Mouse (Mus musculus) lung, postnatal 10 days (tissue): Measurements from ENCODE around the gene Nr1h4.
A peak's percentile ranks its signal among the peaks of the same experiment; 100 is the strongest.

Experiments
- DNase-seq: peaks from one replicate; pipeline ENCODE4 v3.0.0; 2021

Nr1h4 gene

GRCm38 (mm10) chr10:89470596-89471353, 62.6 kb downstream of the Nr1h4 start:
- no peak for DNase-seq

- DNase-seq: no peak
Observed at GRCm38 (mm10) chr10:89464760-89465405, 68.5 kb downstream of the Nr1h4 start.

GRCm38 (mm10) chr10:89462890-89463289, 70.5 kb downstream of the Nr1h4 start:
- no peak for DNase-seq

GRCm38 (mm10) chr10:89461856-89462507, 71.4 kb downstream of the Nr1h4 start:
- peak; percentile 90 for DNase-seq

- no peak for DNase-seq
Observed at GRCm38 (mm10) chr10:89460972-89461371, 72.4 kb downstream of the Nr1h4 start.

GRCm38 (mm10) chr10:89458770-89459169, 74.6 kb downstream of the Nr1h4 start:
- DNase-seq: no peak

GRCm38 (mm10) chr10:89453794-89454193, 79.6 kb downstream of the Nr1h4 start:
- DNase-seq: no peak

- no peak for DNase-seq
Observed at GRCm38 (mm10) chr10:89453068-89453641, 80.2 kb downstream of the Nr1h4 start.

- DNase-seq: no peak
Observed at GRCm38 (mm10) chr10:89450411-89450810, 83.0 kb downstream of the Nr1h4 start.

- DNase-seq: no peak
Observed at GRCm38 (mm10) chr10:89444381-89444780, 89.0 kb downstream of the Nr1h4 start.

- peak; percentile 86 for DNase-seq
Observed at GRCm38 (mm10) chr10:89443623-89444151, 89.7 kb downstream of the Nr1h4 start, which contains the start of gene Gas2l3. Gene Gas2l3 (minus strand): TSS chr10:89443967.

GRCm38 (mm10) chr10:89443115-89443622, 90.2 kb downstream of the Nr1h4 start:
- peak; percentile 24 for DNase-seq

GRCm38 (mm10) chr10:89442640-89443039, 90.7 kb downstream of the Nr1h4 start:
- DNase-seq: no peak

GRCm38 (mm10) chr10:89441961-89442360, 91.4 kb downstream of the Nr1h4 start:
- no peak for DNase-seq

- no peak for DNase-seq
Observed at GRCm38 (mm10) chr10:89439380-89439779, 94.0 kb downstream of the Nr1h4 start.

GRCm38 (mm10) chr10:89437996-89438395, 95.4 kb downstream of the Nr1h4 start:
- no peak for DNase-seq

GRCm38 (mm10) chr10:89437472-89437871, 95.9 kb downstream of the Nr1h4 start:
- DNase-seq: no peak

- DNase-seq: no peak
Observed at GRCm38 (mm10) chr10:89435920-89436319, 97.5 kb downstream of the Nr1h4 start.

GRCm38 (mm10) chr10:89435413-89435812, 98.0 kb downstream of the Nr1h4 start:
- no peak for DNase-seq

GRCm38 (mm10) chr10:89434509-89435210, 98.7 kb downstream of the Nr1h4 start:
- no peak for DNase-seq

- no peak for DNase-seq
Observed at GRCm38 (mm10) chr10:89432743-89433142, 100.6 kb downstream of the Nr1h4 start.

- no peak for DNase-seq
Observed at GRCm38 (mm10) chr10:89430751-89431150, 102.6 kb downstream of the Nr1h4 start.
